Mouse (Mus musculus) limb, embryonic 14.5 days (tissue): Measurements from ENCODE around the gene Wars2. TPM values are rescaled to one million over a fixed set of nuclear protein-coding genes. Genes with fewer than 3 reads are reported as not detected.
A peak's percentile ranks its signal among the peaks of the same experiment; 100 is the strongest.

ENCODE experiments used
- ATAC-seq: fragments of 200-750 bp; cut with Nextera tagmentation; 2 replicates; pipeline ENCODE4 v1.8.0; 2017; ENCODE audit warnings: low read depth, moderate number of reproducible peaks, moderate TSS enrichment; ENCODE audit not compliant: low FRiP score
- DNase-seq: peaks from one replicate; pipeline ENCODE4 v3.0.0-alpha.2; 2015; ENCODE audit warnings: low spot score
- H3K27ac ChIP-seq: fragments of 300-500 bp; sonication (generic); replicated peaks from 2 replicates; pipeline ENCODE4 v1.5.1; 2014; ENCODE audit warnings: low read depth, mild to moderate bottlenecking, low read length, moderate library complexity, mixed read lengths
- H3K27me3 ChIP-seq: fragments of 300-500 bp; sonication (generic); 2 replicates; pipeline ENCODE4 v1.6.1; 2014; ENCODE audit warnings: low read length, mixed read lengths; ENCODE audit not compliant: control insufficient read depth, insufficient read depth
- H3K36me3 ChIP-seq: fragments of 300-500 bp; sonication (generic); 2 replicates; pipeline ENCODE4 v1.6.1; 2014; ENCODE audit warnings: mild to moderate bottlenecking, low read length, moderate library complexity, mixed read lengths; ENCODE audit not compliant: control insufficient read depth, insufficient read depth
- H3K4me1 ChIP-seq: fragments of 300-500 bp; sonication (generic); 2 replicates; pipeline ENCODE4 v1.6.1; 2014; ENCODE audit warnings: antibody characterized with exemption, low read length, mixed read lengths; ENCODE audit not compliant: control insufficient read depth, insufficient read depth
- H3K4me2 ChIP-seq: fragments of 300-500 bp; sonication (generic); replicated peaks from 2 replicates; pipeline ENCODE4 v1.6.1; 2014; ENCODE audit warnings: low read depth, mild to moderate bottlenecking, low read length, moderate library complexity; ENCODE audit not compliant: severe bottlenecking
- H3K4me3 ChIP-seq: fragments of 300-500 bp; sonication (generic); replicated peaks from 2 replicates; pipeline ENCODE4 v1.5.1; 2014; ENCODE audit warnings: low read length
- H3K9ac ChIP-seq: fragments of 300-500 bp; sonication (generic); 2 replicates; pipeline ENCODE4 v1.6.1; 2014; ENCODE audit warnings: mild to moderate bottlenecking, low read depth, low read length, moderate library complexity; ENCODE audit not compliant: severe bottlenecking
- H3K9me3 ChIP-seq: fragments of 300-500 bp; sonication (generic); 2 replicates; pipeline ENCODE4 v1.6.1; 2016; ENCODE audit warnings: low read length; ENCODE audit not compliant: control insufficient read depth
- POLR2A ChIP-seq: fragments of 200-500 bp; IDR thresholded peaks from 2 replicates; pipeline ENCODE4 v1.8.0; 2012; ENCODE audit warnings: inconsistent platforms, mild to moderate bottlenecking, moderate library complexity, borderline replicate concordance; ENCODE audit not compliant: insufficient read depth, insufficient read length; ENCODE audit errors: extremely low read depth
- WGBS: fragments of 180-500 bp; shearing (Covaris S2); extraction: QIAGEN DNeasy Blood & Tissue Kit; methylation state at CpG from one replicate; pipeline ENCODE4 v1.1.7; 2014; 5-methylcytosine and 5-hydroxymethylcytosine counted together
- polyA plus RNA-seq, 2 experiments: library from polyadenylated mRNA; depleted of rRNA in 1 of 2; stranded (reverse) in 1 of 2; unstranded in 1 of 2; fragments of >200 nt; fragmentation: Nextera tagmentation in 1 of 2; extraction: Ambion mirVana in 1 of 2; gene quantifications; 2 replicates each; pipeline versions ENCODE4 v1.2.1 to v1.2.3; 2012 to 2014

Gene Wars2
- polyA plus RNA-seq, 2 experiments = 8.7 to 10.9 TPM

DNA sequence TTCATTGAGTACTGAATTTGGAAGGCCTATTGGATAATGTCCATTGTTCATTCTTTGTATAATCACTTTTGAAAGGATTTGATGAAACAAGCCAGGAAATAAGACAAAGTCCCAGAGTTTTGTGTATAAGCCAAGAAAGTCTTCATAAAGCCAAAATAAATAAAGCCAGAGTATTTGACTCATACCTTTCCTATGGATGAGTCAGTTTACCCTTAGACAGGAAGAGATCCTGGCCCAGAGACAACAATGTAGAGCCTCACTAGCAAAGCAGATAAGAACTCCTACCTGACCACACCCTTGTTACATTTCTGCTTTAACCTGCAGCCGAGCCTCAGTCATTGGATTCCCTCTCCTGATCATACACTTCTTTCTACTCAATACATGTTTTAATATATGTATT is 47.2 kb downstream of the Wars2 start:
- 85% methylated on average over 1 of the region's 1 CpGs for WGBS

GRCm38 (mm10) chr3:99193576-99193975 is 52.7 kb downstream of the Wars2 start:
- H3K27ac ChIP-seq = no peak overlapping the region
- no peaks in the 10 kb centered on the region for H3K36me3 ChIP-seq

More for the DNA sequence above, 47.2 kb downstream of the Wars2 start:
- no peak overlapping the region for H3K4me3 ChIP-seq
- no peak overlapping the region for H3K27ac ChIP-seq
- no peak overlapping the region for H3K4me2 ChIP-seq
- no peak for ATAC-seq
- TF ChIP-seq POLR2A = no peak
- H3K4me1 ChIP-seq = peaks cover 8% of the 10 kb centered on the region; the same call in 1 of the 2 replicates
- no peak overlapping the region for H3K9ac ChIP-seq
- H3K9me3 ChIP-seq = no peaks in the 10 kb centered on the region
- H3K36me3 ChIP-seq = no peaks in the 10 kb centered on the region
- no peaks in the 10 kb centered on the region for H3K27me3 ChIP-seq
- DNase-seq = no peak

DNA sequence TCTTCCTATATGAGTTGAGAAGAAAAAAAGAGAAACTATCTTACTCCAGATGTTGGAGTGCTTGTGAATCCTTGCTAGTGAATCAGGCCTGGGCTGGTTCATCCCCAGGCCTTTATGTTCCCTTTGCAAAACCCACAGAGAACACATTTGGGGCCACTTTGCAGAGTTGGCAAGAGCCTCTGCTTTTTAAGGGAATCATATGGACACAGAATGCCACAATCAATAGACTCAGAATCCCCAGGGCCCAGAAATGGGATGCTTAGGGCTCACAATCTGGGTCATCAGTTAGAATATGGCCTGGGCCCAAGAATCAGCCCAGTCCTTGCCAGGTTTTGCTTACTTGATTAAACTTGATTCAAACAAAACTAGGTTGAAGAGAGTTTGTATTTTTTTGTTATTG is 62.5 kb downstream of the Wars2 start:
- Histone ChIP-seq H3K27me3 (no peaks in the 10 kb centered on the region), H3K9ac (no peak overlapping the region), H3K4me1 (0 out of 2 replicates have a peak, but pooled peaks cover 5% of the 10 kb centered on the region), H3K4me2 (no peak overlapping the region), H3K4me3 (no peak overlapping the region), H3K36me3 (no peaks in the 10 kb centered on the region; the same call in 1 of the 2 replicates), H3K9me3 (no peaks in the 10 kb centered on the region), H3K27ac (no peak overlapping the region)
- DNase-seq = no peak
- no peak for TF ChIP-seq POLR2A
- no peak for ATAC-seq

More at GRCm38 (mm10) chr3:99193576-99193975, 52.7 kb downstream of the Wars2 start:
- no peaks in the 10 kb centered on the region for H3K27me3 ChIP-seq
- no peak overlapping the region for H3K4me2 ChIP-seq
- H3K9ac ChIP-seq = no peak overlapping the region
- ATAC-seq (peak; percentile 34; the same call in 1 of the 2 replicates), DNase-seq (no peak)
- H3K4me3 ChIP-seq = no peak overlapping the region
- H3K4me1 ChIP-seq = peaks cover 4% of the 10 kb centered on the region
- no peaks in the 10 kb centered on the region for H3K9me3 ChIP-seq
- no peak for TF ChIP-seq POLR2A
- 54% methylated on average over 4 of the region's 4 CpGs for WGBS

DNA sequence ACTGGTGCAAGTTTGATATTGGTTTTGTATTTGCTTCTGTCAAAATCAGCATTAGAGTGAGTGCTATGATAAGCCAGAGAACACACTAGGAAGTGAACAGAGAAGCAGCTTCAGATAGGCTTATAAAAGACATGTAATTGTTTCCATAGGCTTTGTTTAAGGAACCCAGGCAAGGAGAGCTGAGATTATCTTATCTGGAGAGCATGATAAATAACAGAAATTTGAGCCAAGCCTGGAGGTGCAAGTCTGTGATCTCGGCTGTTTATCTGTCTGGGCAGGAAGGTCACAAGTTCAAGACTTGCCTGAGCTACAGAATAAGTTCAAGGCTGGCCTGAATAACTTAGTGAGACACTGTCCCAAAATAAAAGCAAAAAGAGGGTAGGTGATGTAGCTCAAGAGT is 67.5 kb downstream of the Wars2 start:
- no peak overlapping the region for H3K27ac ChIP-seq
- H3K4me2 ChIP-seq = no peak overlapping the region
- H3K36me3 ChIP-seq = no peaks in the 10 kb centered on the region
- DNase-seq = no peak
- H3K9ac ChIP-seq = no peak overlapping the region
- H3K27me3 ChIP-seq = no peaks in the 10 kb centered on the region
- ATAC-seq = no peak
- no peaks in the 10 kb centered on the region for H3K9me3 ChIP-seq
- peaks cover 18% of the 10 kb centered on the region for H3K4me1 ChIP-seq
- no peak overlapping the region for H3K4me3 ChIP-seq
- no peak for TF ChIP-seq POLR2A
- 34% methylated on average over 1 of the region's 1 CpGs for whole genome bisulfite sequencing

- Histone ChIP-seq H3K4me1 (peaks cover 13% of the 10 kb centered on the region), H3K27me3 (no peaks in the 10 kb centered on the region), H3K4me2 (no peak overlapping the region), H3K36me3 (no peaks in the 10 kb centered on the region), H3K27ac (0 out of 2 replicates have a peak overlapping the region, but pooled peaks have one; percentile 26), H3K9ac (no peak overlapping the region), H3K9me3 (no peaks in the 10 kb centered on the region), H3K4me3 (no peak overlapping the region)
- ATAC-seq (no peak), DNase-seq (no peak)
- WGBS = 32% methylated on average over 14 of the region's 14 CpGs
- TF ChIP-seq POLR2A = no peak
These were observed 70.3 kb downstream of the Wars2 start for GRCm38 (mm10) chr3:99211105-99211698.

- no peak for ATAC-seq
- H3K9me3 ChIP-seq = no peaks in the 10 kb centered on the region
- no peak for TF ChIP-seq POLR2A
- WGBS = 37% methylated on average over 2 of the region's 2 CpGs
- no peak overlapping the region for H3K4me2 ChIP-seq
- no peaks in the 10 kb centered on the region for H3K36me3 ChIP-seq
- H3K27me3 ChIP-seq = no peaks in the 10 kb centered on the region
- no peak overlapping the region for H3K9ac ChIP-seq
- no peak overlapping the region for H3K4me3 ChIP-seq
- H3K27ac ChIP-seq = no peak overlapping the region
- DNase-seq = no peak
- 0 out of 2 replicates have a peak, but pooled peaks cover 3% of the 10 kb centered on the region for H3K4me1 ChIP-seq
These were observed 86.9 kb downstream of the Wars2 start for GRCm38 (mm10) chr3:99227807-99228206.
